Mouse (Mus musculus): ENCODE data around the gene Sntn. TPM values are rescaled to one million over a fixed set of nuclear protein-coding genes. Genes with fewer than 3 reads are reported as not detected.

The Sntn gene
- not detected in 2 replicates for polyA plus RNA-seq (2012; rRNA removed)

- no peak for DNase-seq (ENCODE audit: extremely low spot score in 1 of 2, low spot score in 1 of 2)
Measured at GRCm38 (mm10) chr14:13670576-13670975, at the start of gene Sntn. Gene Sntn, plus strand, starts transcription at chr14:13670876.

- DNase-seq (ENCODE audit: extremely low spot score in 1 of 2, low spot score in 1 of 2), result no peak
Measured at GRCm38 (mm10) chr14:13649865-13650264, 20.8 kb upstream of the Sntn start.

- no peak for DNase-seq (ENCODE audit: extremely low spot score in 1 of 2, low spot score in 1 of 2)
Measured at GRCm38 (mm10) chr14:13651039-13651438, 19.6 kb upstream of the Sntn start.

- DNase-seq (ENCODE audit: extremely low spot score in 1 of 2, low spot score in 1 of 2), result peak in 1 of 2 experiments; percentile 12
Measured at GRCm38 (mm10) chr14:13651541-13652298, 19.0 kb upstream of the Sntn start.

GRCm38 (mm10) chr14:13686716-13687115 is 16.0 kb downstream of the Sntn start:
- peak in 1 of 2 experiments; percentile 23 for DNase-seq (ENCODE audit: extremely low spot score in 1 of 2, low spot score in 1 of 2)

- DNase-seq (ENCODE audit: extremely low spot score in 1 of 2, low spot score in 1 of 2), result peak in 1 of 2 experiments; percentile 18
Measured at GRCm38 (mm10) chr14:13690426-13690825, 19.8 kb downstream of the Sntn start.

GRCm38 (mm10) chr14:13732263-13732662 is 61.6 kb downstream of the Sntn start:
- no peak for DNase-seq (ENCODE audit: extremely low spot score in 1 of 2, low spot score in 1 of 2)

Other genes with a start within 250 kb of the Sntn start
- not detected in 2 replicates for gene Gm281, start 243.6 kb downstream of the Sntn start, polyA plus RNA-seq (2012; rRNA removed)